Mouse (Mus musculus): Measurements from ENCODE around the gene Mov10. TPM values are rescaled to one million over a fixed set of nuclear protein-coding genes. Genes with fewer than 3 reads are reported as not detected.
"Not testable (repeated sequence)": the region's sequence is repeated elsewhere in the genome, so short reads cannot be mapped to it uniquely, and the experiment has no call there.

The Mov10 gene
- 5.8 and 8.9 TPM in 2 replicates for total RNA-seq (2015)
- total RNA-seq (2017), result 2.0 and 4.4 TPM in 2 replicates

DNA sequence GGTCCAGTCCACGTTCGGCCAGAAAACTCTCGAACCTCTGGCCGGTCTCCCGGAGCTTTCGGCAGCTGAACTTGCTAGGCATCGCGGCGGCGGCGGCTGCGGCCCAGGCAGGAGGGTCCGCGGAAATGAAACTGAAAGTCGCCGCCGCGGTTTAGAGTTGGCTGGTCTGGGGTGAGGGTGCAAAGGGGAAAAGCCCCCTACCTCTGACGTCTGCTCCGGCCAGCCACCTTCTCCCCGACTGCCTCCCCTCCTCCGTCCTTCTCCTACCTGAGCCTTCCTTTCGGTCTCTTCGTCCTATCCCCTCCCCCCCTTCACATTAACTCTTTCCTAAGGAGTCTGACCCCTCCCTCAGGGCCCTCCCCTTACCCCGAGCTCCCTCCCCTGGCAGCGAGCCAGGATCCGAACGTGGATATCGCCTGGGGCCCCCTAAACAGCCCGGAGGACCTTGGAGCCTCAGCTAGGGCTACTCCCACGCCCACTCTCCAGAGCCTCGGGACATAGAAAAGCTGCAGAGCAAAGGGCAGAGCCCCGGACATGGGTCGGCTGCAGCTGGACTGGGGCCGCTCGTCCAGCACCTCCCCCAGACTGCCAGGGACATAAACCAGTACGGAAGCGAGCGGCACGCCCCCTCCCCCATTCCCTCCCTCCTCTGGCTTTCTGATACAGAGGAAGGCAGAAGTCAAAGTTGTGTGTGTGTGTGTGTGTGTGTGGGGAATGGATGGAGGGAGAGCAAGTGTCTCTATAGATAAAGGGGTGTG is at the start of gene Mov10:
Gene Mov10, minus strand, starts transcription at position 573 of the 758 bp plus-strand sequence.
- ATAC-seq (replicated peaks; ENCODE audit: poor library complexity), result peak; percentile 69

GRCm38 (mm10) chr3:104866674-104867073 is 48.3 kb upstream of the Mov10 start:
- not testable (repeated sequence) for ATAC-seq (replicated peaks; ENCODE audit: poor library complexity)

DNA sequence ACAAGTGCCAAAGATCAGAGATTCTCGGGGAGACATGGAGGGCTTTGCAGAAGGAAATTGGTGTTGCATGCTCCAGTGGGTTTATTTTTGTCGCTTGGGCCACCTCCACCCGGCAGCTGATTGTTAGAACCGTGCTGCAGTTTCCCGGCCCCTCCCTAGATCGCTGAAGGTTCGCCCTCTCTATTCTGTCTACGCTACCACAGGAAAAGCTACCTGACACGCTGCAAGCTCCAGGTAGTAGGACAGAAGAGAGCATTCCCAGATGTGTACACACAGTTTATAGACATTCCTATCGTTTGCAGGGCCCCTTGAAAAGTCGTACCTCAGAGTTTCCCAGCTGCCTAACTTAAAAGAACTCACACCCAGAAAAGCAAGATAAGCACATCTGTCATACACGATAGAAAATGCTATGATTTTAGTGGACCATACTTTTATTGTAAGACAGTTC is 47.0 kb upstream of the Mov10 start:
- ATAC-seq (replicated peaks; ENCODE audit: poor library complexity), result peak; percentile 10; the same call in 1 of the 2 replicates

DNA sequence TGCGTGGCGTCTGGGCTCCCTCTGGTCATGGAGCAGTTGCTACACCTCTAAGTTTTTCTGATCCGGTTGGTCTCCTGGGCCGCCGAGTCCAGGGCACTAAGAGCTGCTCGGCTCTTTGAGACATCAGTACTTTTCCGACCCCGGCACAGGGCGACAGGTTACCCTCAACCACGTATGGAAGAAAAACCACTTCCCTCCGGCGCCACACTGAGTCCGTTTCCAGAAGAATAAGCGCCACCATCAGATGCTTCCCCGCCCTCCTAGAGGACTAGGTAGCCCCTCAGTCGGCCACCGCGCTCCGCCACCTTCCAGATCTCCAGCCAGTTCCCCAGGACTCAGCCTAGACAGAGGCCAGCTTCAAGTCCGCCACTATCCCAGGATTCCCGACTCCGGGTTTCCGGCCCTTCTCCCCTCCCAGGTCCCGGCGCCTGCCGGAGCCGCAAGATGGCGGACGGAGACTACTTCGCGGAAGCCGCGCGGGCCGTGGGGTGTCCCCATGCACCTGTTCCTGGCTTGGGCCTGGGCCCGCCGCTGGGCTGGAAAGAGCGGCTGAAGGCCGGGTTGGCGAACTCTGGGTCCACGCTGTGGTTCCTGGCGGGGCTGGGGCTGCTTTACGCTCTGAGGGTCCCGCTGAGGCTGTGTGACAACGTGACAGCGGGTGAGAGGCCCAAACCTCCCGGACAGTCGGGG is 46.4 kb upstream of the Mov10 start:
- peak; percentile 59 for ATAC-seq (replicated peaks; ENCODE audit: poor library complexity)

- peak; percentile 83 for ATAC-seq (replicated peaks; ENCODE audit: poor library complexity)
Measured at GRCm38 (mm10) chr3:104863786-104864650, 45.7 kb upstream of the Mov10 start, which contains the start of the genes St7l and Capza1. Gene St7l (plus strand): TSS chr3:104864005. Gene Capza1 (minus strand): TSS chr3:104864505.

GRCm38 (mm10) chr3:104858560-104858959 is 40.2 kb upstream of the Mov10 start:
- ATAC-seq (replicated peaks; ENCODE audit: poor library complexity), result peak; percentile 71

DNA sequence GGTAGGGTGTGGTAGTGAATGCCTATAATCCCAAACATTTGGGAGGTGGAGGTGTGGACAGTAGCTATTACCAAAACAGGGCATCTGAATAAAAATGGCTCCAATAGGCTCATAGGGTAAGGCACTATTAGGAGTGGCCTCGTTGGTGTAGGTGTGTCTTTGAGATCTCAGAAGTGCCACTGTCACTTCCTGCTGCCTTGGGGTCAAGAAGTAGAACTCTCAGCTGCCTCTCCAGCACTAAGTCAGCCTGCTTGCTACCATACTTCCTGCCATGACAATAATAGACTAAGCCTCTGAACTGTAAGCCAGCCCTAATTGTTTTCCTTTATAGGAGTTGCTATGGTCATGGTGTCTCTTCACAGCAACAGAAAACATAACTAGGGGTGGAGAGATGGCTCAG is 37.7 kb upstream of the Mov10 start:
- no peak for ATAC-seq (replicated peaks; ENCODE audit: poor library complexity)

DNA sequence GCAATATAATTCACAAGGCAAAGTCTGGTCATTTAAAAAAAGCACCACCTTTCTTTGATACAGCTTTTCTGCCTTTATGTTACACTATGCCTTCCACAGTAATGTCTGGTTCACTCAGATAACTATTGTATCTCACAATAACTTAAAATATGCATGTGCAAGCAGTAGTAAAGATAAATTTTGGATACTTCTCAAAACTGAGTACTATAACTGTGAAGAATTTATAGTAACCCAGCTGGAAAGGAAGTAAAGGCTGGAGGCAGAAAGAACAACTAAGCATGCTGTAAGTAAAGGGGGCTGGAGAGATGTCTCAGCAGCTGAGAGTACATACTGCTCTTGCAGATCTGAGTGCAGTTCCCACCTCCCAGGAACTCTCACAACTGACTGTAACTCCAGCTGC is 36.5 kb upstream of the Mov10 start:
- peak; percentile 74 for ATAC-seq (replicated peaks; ENCODE audit: poor library complexity)

DNA sequence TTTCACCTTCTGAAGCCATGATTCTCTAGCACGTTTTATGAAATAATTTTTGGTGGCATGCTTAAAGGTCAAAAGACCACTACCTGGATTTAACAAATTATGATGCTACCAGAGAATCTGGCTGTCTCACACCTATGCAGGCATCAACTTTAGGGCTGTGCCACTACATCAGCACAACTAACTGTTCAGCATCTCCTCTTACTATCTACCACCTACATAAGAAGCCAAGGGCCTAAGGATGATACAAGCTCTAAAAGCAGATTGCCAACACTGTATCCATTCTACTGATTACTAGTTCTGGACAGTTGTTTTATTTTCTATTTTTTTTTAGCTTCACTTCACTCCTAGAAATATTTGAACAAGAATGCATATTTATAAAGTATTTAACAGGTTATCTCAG is 36.1 kb upstream of the Mov10 start:
- peak; percentile 51; the same call in 1 of the 2 replicates for ATAC-seq (replicated peaks; ENCODE audit: poor library complexity)

DNA sequence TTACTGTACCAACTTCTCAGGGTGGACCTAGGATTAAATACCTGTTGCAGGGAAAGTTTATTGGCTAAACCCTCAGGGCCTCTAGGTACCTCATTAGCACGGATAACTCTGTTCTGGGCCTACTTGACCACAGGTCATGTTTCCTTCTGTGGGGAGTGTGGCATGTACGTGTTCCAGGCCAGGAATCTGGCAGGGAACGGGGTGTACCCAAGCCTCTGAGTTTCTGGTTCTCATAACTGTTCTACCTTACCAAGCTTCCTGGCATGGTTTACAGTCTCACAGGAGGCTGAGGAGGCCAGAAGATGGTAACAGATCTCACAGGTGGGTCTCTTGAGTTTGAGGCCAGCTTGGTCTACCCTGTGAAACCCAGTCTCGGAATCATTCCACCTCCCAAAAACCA is 28.2 kb upstream of the Mov10 start:
- no peak for ATAC-seq (replicated peaks; ENCODE audit: poor library complexity)

GRCm38 (mm10) chr3:104841049-104841448 is 22.7 kb upstream of the Mov10 start:
- ATAC-seq (replicated peaks; ENCODE audit: poor library complexity), result no peak

DNA sequence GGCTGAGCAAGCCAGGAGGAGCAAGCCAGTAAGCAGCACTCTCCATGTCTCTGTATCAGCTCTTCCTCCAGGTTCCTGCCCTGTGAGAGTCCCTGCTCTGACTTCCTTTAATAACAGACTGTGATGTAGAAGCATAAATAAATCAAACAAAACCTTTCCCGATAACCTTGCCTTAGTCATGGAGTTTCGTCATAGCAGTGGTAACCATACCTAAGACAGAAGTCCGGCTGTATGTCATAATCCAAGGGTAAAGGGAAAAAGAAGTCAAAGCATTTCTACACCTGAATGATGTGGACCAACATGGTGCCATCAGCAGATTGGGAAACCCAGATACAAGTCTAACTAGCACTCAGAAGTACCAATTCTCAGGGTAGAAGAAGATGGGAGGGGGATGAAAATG is 17.4 kb upstream of the Mov10 start:
- ATAC-seq (replicated peaks; ENCODE audit: poor library complexity), result no peak

GRCm38 (mm10) chr3:104822413-104822812 is 4.0 kb upstream of the Mov10 start:
- no peak for ATAC-seq (replicated peaks; ENCODE audit: poor library complexity)

DNA sequence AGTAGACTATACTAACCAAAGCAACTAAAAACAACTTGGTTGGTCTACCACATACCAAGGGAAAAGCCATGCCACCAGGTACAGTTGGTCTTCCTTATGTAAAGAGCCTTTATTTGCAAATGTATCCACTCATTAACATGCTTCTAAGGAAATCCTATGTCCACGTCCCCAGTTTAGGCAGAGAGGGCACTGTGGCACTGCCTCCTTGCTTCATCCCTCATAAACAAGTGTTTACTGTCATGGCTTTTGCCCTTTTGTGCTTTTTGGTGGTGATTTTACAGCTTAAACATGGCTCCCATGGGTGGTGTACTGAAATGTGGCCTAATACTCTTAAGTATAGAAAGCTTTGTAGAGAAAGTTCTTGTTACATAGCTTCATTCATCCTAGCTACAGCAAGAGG is 2.1 kb upstream of the Mov10 start:
- ATAC-seq (replicated peaks; ENCODE audit: poor library complexity), result no peak

DNA sequence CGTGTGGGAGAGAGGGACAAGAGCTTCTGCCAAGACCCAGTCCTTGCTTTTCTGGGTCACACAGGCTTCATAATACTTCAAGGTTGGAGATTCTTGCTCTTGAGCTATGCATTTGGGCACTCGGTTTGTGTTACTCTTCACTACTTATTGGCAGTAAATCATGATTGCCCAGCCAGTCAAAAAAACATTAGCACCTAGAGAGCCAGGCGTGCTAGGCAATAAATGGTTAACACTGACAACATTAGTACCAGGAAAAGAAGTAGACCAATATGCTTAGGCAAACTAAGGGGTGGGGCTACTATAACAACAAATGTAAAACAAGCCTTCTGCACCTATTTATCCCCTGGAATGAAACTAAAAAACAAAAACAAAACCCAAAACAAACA is 379 bp upstream of the Mov10 start:
- peak; percentile 24 for ATAC-seq (replicated peaks; ENCODE audit: poor library complexity)

- ATAC-seq (replicated peaks; ENCODE audit: poor library complexity), result peak; percentile 30
Measured at GRCm38 (mm10) chr3:104817481-104817990, 827 bp downstream of the Mov10 start.

DNA sequence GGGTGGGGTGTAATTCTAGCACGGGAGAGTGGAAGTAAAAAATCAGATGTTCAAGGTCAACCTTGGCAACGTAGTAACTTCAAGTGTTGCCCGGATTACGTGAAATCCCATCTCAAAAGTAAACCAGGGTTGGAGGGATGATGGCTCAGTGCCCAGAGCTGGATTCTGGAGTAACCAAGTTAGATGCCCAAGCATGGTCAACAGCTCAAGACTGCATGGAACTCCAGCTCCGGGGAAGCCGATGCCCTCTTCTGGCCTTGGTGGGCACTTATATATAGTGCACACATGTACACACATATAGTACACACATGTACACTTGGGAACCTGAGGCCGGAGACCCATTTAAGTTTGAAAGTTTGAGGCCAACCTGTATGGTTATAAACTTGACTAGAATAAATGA is 2.2 kb downstream of the Mov10 start:
- no peak for ATAC-seq (replicated peaks; ENCODE audit: poor library complexity)

DNA sequence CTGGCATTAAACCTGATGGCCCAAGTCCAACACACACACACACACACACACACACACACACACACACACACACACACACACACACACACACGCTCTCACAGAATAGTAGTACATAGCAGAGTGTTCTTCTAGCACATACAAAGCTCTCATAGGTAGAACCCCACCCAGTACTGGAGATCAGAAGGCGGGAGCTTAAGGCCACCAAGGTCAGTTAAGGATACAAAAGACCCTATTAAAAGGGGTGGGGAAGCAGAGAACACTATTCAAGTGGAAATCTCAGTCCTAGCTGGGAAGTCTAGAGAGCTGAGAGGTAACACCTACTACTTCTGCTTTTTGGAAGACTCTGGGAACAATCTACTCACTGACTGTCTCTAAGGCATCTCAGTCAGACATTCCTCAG is 3.0 kb downstream of the Mov10 start:
- ATAC-seq (replicated peaks; ENCODE audit: poor library complexity), result no peak

- no peak for ATAC-seq (replicated peaks; ENCODE audit: poor library complexity)
Measured at GRCm38 (mm10) chr3:104814746-104815145, 3.6 kb downstream of the Mov10 start.

GRCm38 (mm10) chr3:104813227-104813626 is 5.1 kb downstream of the Mov10 start:
- ATAC-seq (replicated peaks; ENCODE audit: poor library complexity), result not testable (repeated sequence)

DNA sequence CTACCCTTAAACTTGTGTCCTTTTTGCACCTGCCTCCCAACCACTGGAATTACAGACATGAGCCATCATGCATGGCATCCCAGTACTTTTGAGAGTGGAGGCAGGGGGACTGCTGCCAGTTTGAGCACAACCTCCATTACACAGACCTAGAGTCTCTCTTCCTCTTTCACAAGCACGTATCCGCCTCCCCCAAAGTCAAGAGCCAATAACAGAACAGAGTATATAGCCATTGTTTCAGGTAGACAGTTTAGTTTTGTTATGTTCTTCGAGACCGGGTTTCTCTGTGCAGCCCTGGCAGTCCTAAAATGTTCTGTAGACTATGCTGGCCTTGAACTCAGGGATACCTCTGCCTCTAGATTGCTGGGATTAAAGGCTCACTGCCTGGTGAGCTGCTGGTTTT is 6.1 kb downstream of the Mov10 start:
- 0 out of 2 replicates have a peak, but pooled peaks have one; percentile 31 for ATAC-seq (replicated peaks; ENCODE audit: poor library complexity)
